Mouse (Mus musculus) stomach, embryonic 14.5 days (tissue): Measurements from ENCODE around the gene Acsm5. TPM values are rescaled to one million over a fixed set of nuclear protein-coding genes. Genes with fewer than 3 reads are reported as not detected.

Source experiments
- ATAC-seq: fragments of 200-750 bp; cut with Nextera tagmentation; 2 replicates; pipeline ENCODE4 v1.8.0; 2017; ENCODE audit warnings: low read depth, moderate TSS enrichment; ENCODE audit not compliant: insufficient number of reproducible peaks, insufficient read depth, low FRiP score
- H3K27ac ChIP-seq: fragments of 300-500 bp; sonication (generic); 2 replicates; pipeline ENCODE4 v1.5.1; 2014; ENCODE audit warnings: mild to moderate bottlenecking, low read length, moderate library complexity, mixed read lengths
- H3K27me3 ChIP-seq: fragments of 300-500 bp; sonication (generic); 2 replicates; pipeline ENCODE4 v1.6.1; 2014; ENCODE audit warnings: low read length, control low read depth, mixed read lengths; ENCODE audit not compliant: control insufficient read depth, insufficient read depth
- H3K36me3 ChIP-seq: fragments of 300-500 bp; sonication (generic); 2 replicates; pipeline ENCODE4 v1.6.1; 2014; ENCODE audit warnings: mild to moderate bottlenecking, control low read depth, low read length, moderate library complexity, mixed read lengths; ENCODE audit not compliant: control insufficient read depth, insufficient read depth
- H3K4me1 ChIP-seq: fragments of 300-500 bp; sonication (generic); 2 replicates; pipeline ENCODE4 v1.6.1; 2014; ENCODE audit warnings: low read length, control low read depth, mixed read lengths; ENCODE audit not compliant: control insufficient read depth, insufficient read depth
- H3K4me2 ChIP-seq: fragments of 300-500 bp; sonication (generic); replicated peaks from 2 replicates; pipeline ENCODE4 v1.6.1; 2014; ENCODE audit warnings: low read depth, low read length, control low read depth
- H3K4me3 ChIP-seq: fragments of 300-500 bp; sonication (generic); 2 replicates; pipeline ENCODE4 v1.5.1; 2014; ENCODE audit warnings: low read depth, low read length, control low read depth
- H3K9ac ChIP-seq: fragments of 300-500 bp; sonication (generic); replicated peaks from 2 replicates; pipeline ENCODE4 v1.6.1; 2014; ENCODE audit warnings: low read depth, mild to moderate bottlenecking, control low read depth, low read length, moderate library complexity, mixed read lengths
- H3K9me3 ChIP-seq: fragments of 300-500 bp; sonication (generic); 2 replicates; pipeline ENCODE4 v1.6.1; 2016; ENCODE audit warnings: low read depth, low read length, control low read depth; ENCODE audit not compliant: control insufficient read depth
- WGBS: fragments of 180-500 bp; shearing (Covaris S2); extraction: QIAGEN DNeasy Blood & Tissue Kit; methylation state at CpG from one replicate; pipeline ENCODE4 v1.1.7; 2014; 5-methylcytosine and 5-hydroxymethylcytosine counted together
- polyA plus RNA-seq: library from polyadenylated mRNA; unstranded; fragments of >200 nt; fragmentation: Nextera tagmentation; extraction: Ambion mirVana; gene quantifications from 2 replicates; pipeline ENCODE4 v1.2.1, GENCODE M21; 2014

Acsm5 gene
- polyA plus RNA-seq = not detected in 2 replicates

DNA sequence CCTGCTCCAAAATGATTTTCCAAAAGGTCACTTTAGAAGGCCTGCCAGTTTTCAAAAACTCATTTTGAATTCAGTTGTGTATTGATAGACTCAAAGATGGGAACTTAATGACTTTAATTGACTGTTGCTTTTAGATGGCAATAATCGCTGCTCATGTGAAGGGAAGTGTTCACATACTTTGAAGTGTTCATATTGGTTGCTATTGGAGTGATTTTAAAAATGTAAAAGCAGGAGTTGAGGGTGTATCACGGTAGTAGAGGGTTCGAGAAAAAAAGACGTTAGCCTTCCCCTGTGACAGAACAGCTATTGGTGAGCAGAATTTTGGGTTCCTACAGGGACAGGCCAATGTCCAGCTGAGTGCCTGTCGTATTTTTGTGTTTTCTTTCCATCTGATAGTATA is at the start of gene Acsm5:
Gene Acsm5, plus strand, starts transcription at position 301 of the 400 bp plus-strand sequence.
- Histone ChIP-seq H3K4me1 (no peaks in the 10 kb centered on the region), H3K27me3 (no peaks in the 10 kb centered on the region), H3K9me3 (no peaks in the 10 kb centered on the region), H3K36me3 (no peaks in the 10 kb centered on the region), H3K9ac (no peak within 1 kb of the TSS), H3K4me3 (no peak within 1 kb of the TSS), H3K27ac (no peak within 1 kb of the TSS), H3K4me2 (no peak within 1 kb of the TSS)
- 72% methylated on average over 5 of the region's 5 CpGs for WGBS
- no peak for ATAC-seq

DNA sequence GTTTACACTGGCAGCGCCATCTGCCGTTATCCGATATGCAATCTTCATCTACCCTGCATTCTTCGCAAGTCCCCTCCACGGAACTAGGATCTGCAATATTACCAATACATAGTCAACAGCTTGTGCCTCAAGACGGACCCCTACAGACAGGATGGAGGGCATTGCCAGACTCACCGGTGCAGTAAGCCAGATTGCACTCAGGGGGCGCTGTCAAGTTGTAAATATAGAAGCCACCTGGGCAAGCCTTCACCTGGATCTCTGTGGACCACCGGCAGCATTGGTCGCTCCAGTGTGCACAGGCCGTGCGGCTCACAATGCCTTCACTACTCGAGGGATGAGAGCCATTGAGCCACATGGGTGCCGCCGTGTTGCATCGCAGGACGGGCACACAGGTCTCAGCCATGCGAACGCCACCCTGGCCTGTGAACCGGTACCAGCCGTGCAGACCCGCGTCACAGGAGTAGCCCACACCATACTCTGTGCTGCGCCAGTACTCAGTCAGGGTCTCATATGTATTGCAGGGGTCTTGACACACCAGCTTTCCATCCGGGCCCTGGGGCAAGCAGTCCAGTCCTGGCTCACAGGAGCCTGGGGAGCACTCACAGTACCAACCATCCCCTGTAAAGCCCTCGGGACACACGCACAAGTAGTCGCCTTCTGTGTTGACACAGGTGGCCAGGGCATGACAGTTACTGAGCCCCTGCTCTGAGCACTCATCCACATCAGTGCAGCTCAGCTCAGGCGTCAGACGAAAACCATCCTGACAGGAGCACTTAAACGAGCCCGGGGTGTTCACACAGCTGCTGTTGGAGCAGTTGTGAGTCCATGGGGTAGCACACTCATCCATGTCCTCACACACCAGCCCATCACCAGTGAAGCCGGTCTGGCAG is 42.5 kb upstream of the Acsm5 start:
- H3K9me3 ChIP-seq = no peaks in the 10 kb centered on the region
- H3K4me3 ChIP-seq = no peak overlapping the region
- no peak for ATAC-seq
- H3K27ac ChIP-seq = no peak overlapping the region
- no peaks in the 10 kb centered on the region for H3K4me1 ChIP-seq
- no peak overlapping the region for H3K4me2 ChIP-seq
- no peaks in the 10 kb centered on the region for H3K27me3 ChIP-seq
- WGBS = 67% methylated on average over 33 of the region's 33 CpGs
- H3K36me3 ChIP-seq = no peaks in the 10 kb centered on the region
- H3K9ac ChIP-seq = no peak overlapping the region

DNA sequence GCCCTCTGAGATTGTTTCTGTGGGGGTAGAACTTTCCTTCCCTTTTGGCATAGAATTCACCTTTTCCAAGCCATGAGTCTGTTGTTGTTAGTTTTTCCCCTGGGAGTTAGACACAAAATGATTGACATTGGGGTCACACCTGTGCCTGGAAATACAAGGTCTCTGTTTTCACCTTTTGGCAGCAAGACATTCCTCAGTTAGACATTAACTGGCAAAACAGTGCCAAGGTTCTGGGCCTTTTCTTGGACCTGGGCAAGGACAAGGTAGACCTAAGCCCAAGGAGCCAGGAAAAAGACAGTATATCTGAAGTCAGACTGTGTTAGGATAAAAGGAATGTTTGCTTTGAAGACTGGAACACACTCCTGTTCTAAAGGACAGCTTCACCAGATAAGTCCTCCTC is 40.0 kb upstream of the Acsm5 start, which contains the start of gene Umod:
Gene Umod, minus strand, starts transcription at position 27 of the 400 bp plus-strand sequence.
- no peaks in the 10 kb centered on the region for H3K27me3 ChIP-seq
- no peak within 1 kb of the TSS for H3K9ac ChIP-seq
- H3K4me1 ChIP-seq = no peaks in the 10 kb centered on the region
- H3K27ac ChIP-seq = no peak within 1 kb of the TSS
- no peaks in the 10 kb centered on the region for H3K36me3 ChIP-seq
- no peak within 1 kb of the TSS for H3K4me2 ChIP-seq
- no peak for ATAC-seq
- no peaks in the 10 kb centered on the region for H3K9me3 ChIP-seq
- no peak within 1 kb of the TSS for H3K4me3 ChIP-seq

DNA sequence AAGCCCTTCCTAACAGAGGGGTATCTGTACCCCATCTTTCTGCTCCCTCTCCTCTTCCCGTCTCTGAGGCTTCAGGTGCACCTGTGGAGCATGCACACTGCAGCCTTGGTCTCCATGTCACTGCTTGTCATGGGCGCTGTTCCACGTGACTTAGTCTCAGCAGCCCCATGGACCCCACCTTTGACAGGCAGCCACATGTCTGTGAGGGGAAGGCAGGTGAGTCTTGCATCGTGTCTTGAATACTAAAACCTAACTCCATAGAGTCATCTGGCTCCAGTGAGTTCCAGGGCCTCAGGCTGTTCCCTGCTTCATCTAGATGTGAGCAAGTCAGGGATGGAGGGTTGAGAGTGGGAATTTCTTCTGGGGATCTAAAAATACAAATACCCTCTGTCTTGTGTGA is 35.1 kb upstream of the Acsm5 start:
- H3K9ac ChIP-seq = no peak overlapping the region
- 82% methylated on average over 4 of the region's 4 CpGs for WGBS
- H3K27me3 ChIP-seq = no peaks in the 10 kb centered on the region
- no peak overlapping the region for H3K4me3 ChIP-seq
- no peak overlapping the region for H3K4me2 ChIP-seq
- no peak overlapping the region for H3K27ac ChIP-seq
- ATAC-seq = no peak
- no peaks in the 10 kb centered on the region for H3K4me1 ChIP-seq
- no peaks in the 10 kb centered on the region for H3K9me3 ChIP-seq
- H3K36me3 ChIP-seq = no peaks in the 10 kb centered on the region

DNA sequence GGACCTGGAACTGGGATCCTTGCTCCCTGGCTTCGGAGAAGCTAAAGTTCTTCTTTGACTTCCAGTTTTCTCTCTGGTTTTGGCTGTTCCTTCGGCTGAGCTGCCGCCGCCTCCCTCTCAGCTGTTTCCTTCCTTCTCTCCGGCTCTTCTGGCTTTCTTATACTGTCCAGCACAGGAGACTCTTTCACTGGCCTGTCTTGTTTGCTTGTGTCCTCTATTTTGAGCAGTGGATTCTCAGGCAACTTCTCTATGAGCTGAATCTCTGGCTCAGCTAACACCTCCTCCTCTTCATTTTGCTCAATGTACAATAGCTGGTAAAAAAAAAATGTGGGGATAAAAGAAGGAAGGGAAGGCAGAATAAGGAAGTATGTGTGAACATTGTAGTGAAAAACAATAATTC is 32.6 kb upstream of the Acsm5 start:
- no peak for ATAC-seq
- no peaks in the 10 kb centered on the region for H3K36me3 ChIP-seq
- no peak overlapping the region for H3K27ac ChIP-seq
- H3K9me3 ChIP-seq = no peaks in the 10 kb centered on the region
- H3K9ac ChIP-seq = no peak overlapping the region
- no peaks in the 10 kb centered on the region for H3K27me3 ChIP-seq
- no peak overlapping the region for H3K4me2 ChIP-seq
- no peak overlapping the region for H3K4me3 ChIP-seq
- no peaks in the 10 kb centered on the region for H3K4me1 ChIP-seq
- WGBS = 88% methylated on average over 5 of the region's 5 CpGs

DNA sequence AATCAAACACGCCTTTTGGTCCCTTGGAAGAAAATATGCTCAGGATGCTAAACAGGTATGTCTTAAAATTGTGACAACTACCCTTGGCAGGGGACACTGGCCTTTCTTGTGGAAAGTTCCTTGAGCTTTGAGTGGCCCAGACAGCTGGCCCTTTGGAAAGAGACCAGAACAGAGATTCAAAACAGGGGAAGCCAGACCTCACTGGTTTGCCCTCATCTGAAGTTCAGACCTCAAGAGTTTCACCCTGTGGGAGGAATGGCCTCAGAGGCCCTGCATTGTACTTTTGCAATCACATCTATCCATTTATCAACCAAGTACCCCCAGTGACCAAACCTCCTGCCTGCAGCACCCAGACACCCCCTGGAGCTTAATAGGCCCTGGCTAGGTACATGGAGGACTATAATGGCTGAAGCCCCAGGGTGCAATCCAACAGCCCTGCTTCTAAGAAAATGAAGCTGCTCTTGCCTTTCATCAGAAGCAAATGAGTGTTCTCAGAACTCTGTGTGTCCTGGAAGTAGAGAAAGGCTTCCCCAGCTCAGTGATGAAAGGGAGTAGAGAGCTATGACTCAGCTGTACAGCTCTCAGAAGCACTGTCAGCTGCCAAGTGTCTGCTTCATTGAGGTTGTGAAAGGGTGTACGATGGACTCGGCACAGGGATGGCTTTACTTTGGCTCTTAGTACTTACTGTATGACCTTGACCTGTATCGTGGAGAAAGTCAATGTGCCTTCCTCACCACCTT is 29.1 kb upstream of the Acsm5 start:
- H3K36me3 ChIP-seq = no peaks in the 10 kb centered on the region
- no peak overlapping the region for H3K4me2 ChIP-seq
- no peaks in the 10 kb centered on the region for H3K27me3 ChIP-seq
- H3K9me3 ChIP-seq = no peaks in the 10 kb centered on the region
- 85% methylated on average over 4 of the region's 4 CpGs for WGBS
- no peak for ATAC-seq
- no peaks in the 10 kb centered on the region for H3K4me1 ChIP-seq
- H3K4me3 ChIP-seq = no peak overlapping the region
- H3K27ac ChIP-seq = no peak overlapping the region
- H3K9ac ChIP-seq = no peak overlapping the region

DNA sequence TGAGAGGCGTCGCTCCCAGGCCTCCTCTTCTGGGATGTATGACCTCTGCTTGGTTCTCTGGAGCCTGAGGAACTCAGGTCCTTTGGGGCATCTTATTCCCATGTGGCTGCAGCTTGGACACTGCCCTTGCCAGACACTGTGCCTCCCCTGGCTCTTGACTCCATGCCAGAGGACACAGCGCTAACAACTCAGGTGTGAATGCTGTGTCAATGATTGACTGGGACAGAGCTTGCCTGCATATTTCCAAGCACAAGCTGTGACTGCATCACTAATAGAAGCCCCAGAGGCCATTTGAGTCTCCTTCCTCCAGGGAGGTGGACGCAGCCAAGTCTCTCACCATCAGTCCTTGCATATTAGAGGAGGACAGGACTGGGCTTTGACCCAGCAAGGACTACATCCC is 8.1 kb upstream of the Acsm5 start:
- Histone ChIP-seq H3K4me3 (no peak overlapping the region), H3K36me3 (no peaks in the 10 kb centered on the region), H3K27me3 (no peaks in the 10 kb centered on the region), H3K9me3 (no peaks in the 10 kb centered on the region), H3K4me1 (no peaks in the 10 kb centered on the region), H3K4me2 (no peak overlapping the region), H3K27ac (no peak overlapping the region), H3K9ac (no peak overlapping the region)
- WGBS = 88% methylated on average over 4 of the region's 4 CpGs
- ATAC-seq = no peak

DNA sequence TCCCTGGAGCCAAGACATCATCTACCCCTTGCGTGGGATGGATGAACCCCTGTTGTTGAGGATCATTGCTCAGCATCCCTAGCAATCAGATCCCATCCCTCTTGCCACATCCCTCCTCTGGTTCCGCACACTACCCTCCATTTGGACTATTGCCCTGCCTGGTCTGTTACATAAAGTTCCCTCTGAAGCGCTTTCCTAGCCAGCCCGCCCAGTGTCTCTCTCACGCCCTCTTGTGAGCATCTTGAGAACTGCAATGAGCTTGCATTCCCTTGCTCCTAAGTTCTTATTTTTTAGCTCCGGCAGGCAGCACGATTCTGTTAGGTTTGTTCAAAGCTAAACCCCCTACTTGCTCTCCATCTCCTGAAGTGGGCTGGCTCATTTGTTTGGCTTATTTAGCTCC is 6.2 kb upstream of the Acsm5 start:
- Histone ChIP-seq H3K9me3 (no peaks in the 10 kb centered on the region), H3K4me2 (no peak overlapping the region), H3K9ac (no peak overlapping the region), H3K27me3 (no peaks in the 10 kb centered on the region), H3K4me3 (no peak overlapping the region), H3K27ac (no peak overlapping the region), H3K4me1 (no peaks in the 10 kb centered on the region), H3K36me3 (no peaks in the 10 kb centered on the region)
- no peak for ATAC-seq
- WGBS = 26% methylated on average over 7 of the region's 7 CpGs
